In genomic region chr3:89417840-89418169, GRCm38 (mm10) we compare ENCODE assay signal across 8 mouse cellular contexts. TPM values are rescaled to one million over a fixed set of nuclear protein-coding genes. Genes with fewer than 3 reads are reported as not detected.
A peak's percentile ranks its signal among the peaks of the same experiment; 100 is the strongest.
DNase-seq lines count a peak whose midpoint lies in the region; ATAC-seq and TF ChIP-seq lines count a peak whose summit lies in the region.

No protein-coding gene starts in this region.

- TF ChIP-seq POLR2A in liver, adult 2 months (IDR thresholded peaks at IDR 0.05; ENCODE audit: extremely low read depth, insufficient read depth, low read length), result no peak

- peaks cover 4% of the 10 kb centered on the region for H3K36me3 ChIP-seq in liver, adult 2 months (ENCODE audit: control insufficient read depth, insufficient read depth, low read length)
- H3K36me3 ChIP-seq in embryonic facial prominence, embryonic 12.5 days, result peaks cover 32% of the 10 kb centered on the region
- peaks cover 20% of the 10 kb centered on the region for H3K36me3 ChIP-seq in limb, embryonic 11.5 days (ENCODE audit: control insufficient read depth, insufficient read depth, low read length)
- H3K36me3 ChIP-seq in neural tube, embryonic 13.5 days, result peaks cover 25% of the 10 kb centered on the region

- no peaks in the 10 kb centered on the region for H3K27me3 ChIP-seq in liver, adult 2 months (ENCODE audit: control insufficient read depth, insufficient read depth, low read length)
- no peaks in the 10 kb centered on the region for H3K27me3 ChIP-seq in embryonic facial prominence, embryonic 12.5 days
- no peaks in the 10 kb centered on the region for H3K27me3 ChIP-seq in limb, embryonic 11.5 days (ENCODE audit: control insufficient read depth, insufficient read depth, low read length)
- no peaks in the 10 kb centered on the region for H3K27me3 ChIP-seq in neural tube, embryonic 13.5 days

- peak overlapping the region; percentile 69 for H3K4me3 ChIP-seq in liver, adult 2 months (ENCODE audit: insufficient read depth, low read depth, low read length)
- peak overlapping the region; percentile 65 for H3K4me3 ChIP-seq in embryonic facial prominence, embryonic 12.5 days
- H3K4me3 ChIP-seq in limb, embryonic 11.5 days (ENCODE audit: low read depth, low read length), result peak overlapping the region; percentile 70
- H3K4me3 ChIP-seq in neural tube, embryonic 13.5 days, result peak overlapping the region; percentile 51

- peak; percentile 29 for DNase-seq in liver, adult 2 months (ENCODE audit: extremely low read depth, low read depth, low spot score)
- no peak for DNase-seq in liver
- DNase-seq in limb, embryonic 11.5 days (ENCODE audit: low spot score), result no peak
- DNase-seq in layer of hippocampus, postnatal 14 days (ENCODE audit: low spot score in 2 of 2), result no peak
- no peak for DNase-seq in adrenal gland, postnatal 10 days
- DNase-seq in kidney, postnatal 25 days, result no peak

- 1% methylated on average over 20 of the region's 20 CpGs for WGBS in liver, adult 2 months
- under 1% methylated on average over 20 of the region's 20 CpGs for WGBS in embryonic facial prominence, embryonic 12.5 days
- 0% methylated on average over 20 of the region's 20 CpGs for WGBS in limb, embryonic 11.5 days
- WGBS in neural tube, embryonic 13.5 days, result 1% methylated on average over 20 of the region's 20 CpGs

- H3K9ac ChIP-seq in liver, adult 2 months (ENCODE audit: low read depth, low read length), result peak overlapping the region; percentile 35; the same call in 1 of the 2 replicates
- H3K9ac ChIP-seq in embryonic facial prominence, embryonic 12.5 days, result peak overlapping the region; percentile 72
- peak overlapping the region; percentile 61 for H3K9ac ChIP-seq in limb, embryonic 11.5 days (ENCODE audit: low read length)
- H3K9ac ChIP-seq in neural tube, embryonic 13.5 days, result peak overlapping the region; percentile 67

- no peaks in the 10 kb centered on the region for H3K9me3 ChIP-seq in embryonic facial prominence, embryonic 12.5 days
- no peaks in the 10 kb centered on the region for H3K9me3 ChIP-seq in limb, embryonic 11.5 days (ENCODE audit: control insufficient read depth, low read length)
- no peaks in the 10 kb centered on the region for H3K9me3 ChIP-seq in neural tube, embryonic 13.5 days

- peak overlapping the region; percentile 87 for H3K4me2 ChIP-seq in embryonic facial prominence, embryonic 12.5 days (replicated peaks)
- H3K4me2 ChIP-seq in limb, embryonic 11.5 days (ENCODE audit: low read depth, severe bottlenecking), result peak overlapping the region; percentile 77
- peak overlapping the region; percentile 89 for H3K4me2 ChIP-seq in neural tube, embryonic 13.5 days

- peaks cover 8% of the 10 kb centered on the region; the same call in 1 of the 2 replicates for H3K79me2 ChIP-seq in liver, adult 2 months (ENCODE audit: control insufficient read depth, insufficient read depth, low read length)

- TF ChIP-seq CTCF in liver, adult 2 months (IDR thresholded peaks at IDR 0.05; ENCODE audit: low read depth, low read length), result no peak

- no peak overlapping the region for H3K27ac ChIP-seq in liver, adult 2 months (replicated peaks; ENCODE audit: insufficient read depth, low read depth, low read length)
- peak overlapping the region; percentile 97 for H3K27ac ChIP-seq in embryonic facial prominence, embryonic 12.5 days
- H3K27ac ChIP-seq in limb, embryonic 11.5 days (replicated peaks; ENCODE audit: low read depth, low read length), result peak overlapping the region; percentile 92
- peak overlapping the region; percentile 72 for H3K27ac ChIP-seq in neural tube, embryonic 13.5 days (replicated peaks)

- ATAC-seq in embryonic facial prominence, embryonic 12.5 days (ENCODE audit: insufficient number of reproducible peaks, insufficient read depth, low FRiP score, low TSS enrichment), result peak; percentile 36
- ATAC-seq in limb, embryonic 11.5 days (ENCODE audit: insufficient number of reproducible peaks, low FRiP score, low TSS enrichment, low read depth), result peak; percentile 31
- ATAC-seq in neural tube, embryonic 13.5 days (ENCODE audit: low read depth), result peak; percentile 54

- H3K4me1 ChIP-seq in liver, adult 2 months (ENCODE audit: control insufficient read depth, insufficient read depth, low read length), result peaks cover 11% of the 10 kb centered on the region
- peaks cover 37% of the 10 kb centered on the region for H3K4me1 ChIP-seq in embryonic facial prominence, embryonic 12.5 days
- H3K4me1 ChIP-seq in limb, embryonic 11.5 days (ENCODE audit: control insufficient read depth, insufficient read depth, low read length), result peaks cover 33% of the 10 kb centered on the region
- peaks cover 56% of the 10 kb centered on the region for H3K4me1 ChIP-seq in neural tube, embryonic 13.5 days (replicated peaks)

RNA-seq across cellular contexts. Expression of gene Cks1b, which starts 0.4 kb away (rescaled TPM):
- 3.0 and 6.0 TPM in 2 replicates for total RNA-seq in liver, adult 2 months (2014; rRNA removed)
- 7.9 and 11.0 TPM in 2 replicates for polyA plus RNA-seq in liver, adult 2 months (2012; rRNA removed)
- 480 and 499 TPM in 2 replicates for polyA plus RNA-seq in embryonic facial prominence, embryonic 12.5 days (2016; fragmentation: Nextera tagmentation; extraction: Ambion mirVana)
- 774 and 797 TPM in 2 replicates for polyA plus RNA-seq in limb, embryonic 11.5 days (2014; fragmentation: Nextera tagmentation; extraction: Ambion mirVana)
- polyA plus RNA-seq in neural tube, embryonic 13.5 days (2015; fragmentation: Nextera tagmentation; extraction: Ambion mirVana), result 110 and 144 TPM in 2 replicates
- 1 to 10 TPM; 4.6 to 6.5 TPM for total RNA-seq in layer of hippocampus, postnatal 14 days (2021)
- total RNA-seq in adrenal gland, postnatal 10 days (2021), result 10 to 100 TPM; 39.8 to 43.2 TPM

RNA-seq across cellular contexts. Expression of gene Shc1, which starts 0.4 kb away (rescaled TPM):
- 37.7 and 42.0 TPM in 2 replicates for total RNA-seq in liver, adult 2 months (2014; rRNA removed)
- 56.8 and 57.4 TPM in 2 replicates for polyA plus RNA-seq in liver, adult 2 months (2012; rRNA removed)
- polyA plus RNA-seq in embryonic facial prominence, embryonic 12.5 days (2016; fragmentation: Nextera tagmentation; extraction: Ambion mirVana), result 94.5 and 97.5 TPM in 2 replicates
- polyA plus RNA-seq in limb, embryonic 11.5 days (2014; fragmentation: Nextera tagmentation; extraction: Ambion mirVana), result 55.7 and 64.5 TPM in 2 replicates
- 41.8 and 45.1 TPM in 2 replicates for polyA plus RNA-seq in neural tube, embryonic 13.5 days (2015; fragmentation: Nextera tagmentation; extraction: Ambion mirVana)
- total RNA-seq in layer of hippocampus, postnatal 14 days (2021), result 10 to 100 TPM; 14.2 to 15.0 TPM
- total RNA-seq in adrenal gland, postnatal 10 days (2021), result 100 to 1,000 TPM in 1 of 2 experiments, 10 to 100 TPM in 1; 94.4 to 108 TPM

RNA-seq across cellular contexts. Expression of gene Flad1, which starts 6.1 kb away (rescaled TPM):
- 29.0 and 33.0 TPM in 2 replicates for total RNA-seq in liver, adult 2 months (2014; rRNA removed)
- 62.6 and 67.3 TPM in 2 replicates for polyA plus RNA-seq in liver, adult 2 months (2012; rRNA removed)
- 30.3 TPM in 2 replicates for polyA plus RNA-seq in embryonic facial prominence, embryonic 12.5 days (2016; fragmentation: Nextera tagmentation; extraction: Ambion mirVana)
- polyA plus RNA-seq in limb, embryonic 11.5 days (2014; fragmentation: Nextera tagmentation; extraction: Ambion mirVana), result 19.0 and 21.9 TPM in 2 replicates
- 30.7 and 33.2 TPM in 2 replicates for polyA plus RNA-seq in neural tube, embryonic 13.5 days (2015; fragmentation: Nextera tagmentation; extraction: Ambion mirVana)
- 10 to 100 TPM; 30.4 to 30.5 TPM for total RNA-seq in layer of hippocampus, postnatal 14 days (2021)
- 10 to 100 TPM; 49.4 to 54.6 TPM for total RNA-seq in adrenal gland, postnatal 10 days (2021)

RNA-seq across cellular contexts. Expression of gene Pygo2, which starts 12.2 kb away (rescaled TPM):
- 4.4 and 9.9 TPM in 2 replicates for total RNA-seq in liver, adult 2 months (2014; rRNA removed)
- polyA plus RNA-seq in liver, adult 2 months (2012; rRNA removed), result 26.5 and 29.0 TPM in 2 replicates
- polyA plus RNA-seq in embryonic facial prominence, embryonic 12.5 days (2016; fragmentation: Nextera tagmentation; extraction: Ambion mirVana), result 67.3 and 67.9 TPM in 2 replicates
- 64.3 and 65.5 TPM in 2 replicates for polyA plus RNA-seq in limb, embryonic 11.5 days (2014; fragmentation: Nextera tagmentation; extraction: Ambion mirVana)
- polyA plus RNA-seq in neural tube, embryonic 13.5 days (2015; fragmentation: Nextera tagmentation; extraction: Ambion mirVana), result 40.4 and 47.7 TPM in 2 replicates
- 10 to 100 TPM; 49.5 to 57.6 TPM for total RNA-seq in layer of hippocampus, postnatal 14 days (2021)
- 10 to 100 TPM; 34.2 to 36.9 TPM for total RNA-seq in adrenal gland, postnatal 10 days (2021)

RNA-seq across cellular contexts. Expression of gene Lenep, which starts 15.2 kb away (rescaled TPM):
- not detected in 2 replicates for total RNA-seq in liver, adult 2 months (2014; rRNA removed)
- not detected in 2 replicates for polyA plus RNA-seq in liver, adult 2 months (2012; rRNA removed)
- polyA plus RNA-seq in embryonic facial prominence, embryonic 12.5 days (2016; fragmentation: Nextera tagmentation; extraction: Ambion mirVana), result 0.09 and 0.64 TPM in 2 replicates
- polyA plus RNA-seq in limb, embryonic 11.5 days (2014; fragmentation: Nextera tagmentation; extraction: Ambion mirVana), result 0.61 TPM in 1 of 2 replicates, not detected in the other
- polyA plus RNA-seq in neural tube, embryonic 13.5 days (2015; fragmentation: Nextera tagmentation; extraction: Ambion mirVana), result 0.84 and 2.6 TPM in 2 replicates
- total RNA-seq in layer of hippocampus, postnatal 14 days (2021), result 1 to 10 TPM; 3.2 to 4.3 TPM
- under 1 TPM in 1 of 2 experiments, not detected in 1; 0.24 TPM for total RNA-seq in adrenal gland, postnatal 10 days (2021)
